Mouse (Mus musculus) CH12.LX (cell line): ENCODE measurements around the gene Prmt2. TPM values are rescaled to one million over a fixed set of nuclear protein-coding genes. Genes with fewer than 3 reads are reported as not detected.

ENCODE experiments used
- DNase-seq: peaks from one replicate; pipeline ENCODE4 v3.0.0-alpha.2; 2013; ENCODE audit errors: extremely low read depth
- H3K27ac ChIP-seq: 2 replicates; pipeline ENCODE4 v1.5.1; 2012; ENCODE audit warnings: low read depth, mild to moderate bottlenecking, control low read depth, moderate library complexity; ENCODE audit not compliant: insufficient read depth
- H3K27me3 ChIP-seq: replicated peaks from 2 replicates; pipeline ENCODE3; 2012; ENCODE audit warnings: inconsistent platforms
- H3K36me3 ChIP-seq, 2 experiments: replicated peaks in 1 of 2; 2 replicates each; pipeline versions ENCODE3 to v1.6.1; 2012; ENCODE audit warnings: inconsistent platforms in 1 of 2, low read length in 1 of 2, mild to moderate bottlenecking in 1 of 2, mixed read lengths in 1 of 2, moderate library complexity in 1 of 2; ENCODE audit not compliant: control insufficient read depth in 1 of 2, insufficient read depth in 1 of 2
- H3K4me1 ChIP-seq, 2 experiments: 2 replicates each; pipeline ENCODE4 v1.6.1; 2012; ENCODE audit warnings: inconsistent platforms in 1 of 2, moderate library complexity in 1 of 2; ENCODE audit not compliant: insufficient read depth in 2 of 2, control insufficient read depth in 1 of 2
- H3K4me2 ChIP-seq: 2 replicates; pipeline ENCODE4 v1.6.1; 2012; ENCODE audit warnings: low read depth, mild to moderate bottlenecking, control low read depth; ENCODE audit not compliant: poor library complexity, insufficient read depth, severe bottlenecking
- H3K4me3 ChIP-seq, 3 experiments: fragments of 150-350 bp in 1 of 3; sonication (generic) in 1 of 3; replicated peaks in 1 of 3; 2 replicates each; pipeline versions ENCODE3 to v1.5.1; 2011 to 2012; ENCODE audit warnings: low read depth in 2 of 3, low read length in 2 of 3, mild to moderate bottlenecking in 2 of 3, moderate library complexity in 2 of 3, control low read depth in 1 of 3, improper control_type of control experiment in 1 of 3, inconsistent platforms in 1 of 3, mixed read lengths in 1 of 3; ENCODE audit not compliant: poor library complexity in 1 of 3
- H3K79me2 ChIP-seq: replicated peaks from 2 replicates; pipeline ENCODE4 v1.6.1; 2012; ENCODE audit warnings: mild to moderate bottlenecking, moderate library complexity; ENCODE audit not compliant: control insufficient read depth, poor library complexity, insufficient read depth, severe bottlenecking; ENCODE audit errors: extremely low read depth
- H3K9ac ChIP-seq: 2 replicates; pipeline ENCODE4 v1.6.1; 2012; ENCODE audit warnings: low read depth, mild to moderate bottlenecking, control low read depth, moderate library complexity; ENCODE audit not compliant: insufficient read depth
- H3K9me3 ChIP-seq: replicated peaks from 2 replicates; pipeline ENCODE3; 2012; ENCODE audit warnings: low read length, inconsistent platforms, mixed read lengths
- BHLHE40 ChIP-seq: IDR thresholded peaks from 2 replicates; pipeline ENCODE4 v1.6.1; 2011; ENCODE audit warnings: mild to moderate bottlenecking, low read depth, low read length, improper control_type of control experiment
- CHD1 ChIP-seq: IDR thresholded peaks from 2 replicates; pipeline ENCODE4 v1.6.1; 2012; ENCODE audit warnings: low read depth, low read length, improper control_type of control experiment, inconsistent platforms
- ETS1 ChIP-seq: conservative IDR thresholded peaks from 2 replicates; pipeline ENCODE4 v1.6.1; 2012; ENCODE audit warnings: low read depth, mild to moderate bottlenecking, inconsistent platforms, low read length, improper control_type of control experiment, moderate library complexity
- GABPA ChIP-seq: IDR thresholded peaks from 2 replicates; pipeline ENCODE4 v1.6.1; 2012; ENCODE audit warnings: low read depth, low read length, improper control_type of control experiment, inconsistent platforms; ENCODE audit not compliant: insufficient replicate concordance
- JUND ChIP-seq: conservative IDR thresholded peaks from 2 replicates; pipeline ENCODE4 v1.6.1; 2011; ENCODE audit warnings: low read depth, low read length, improper control_type of control experiment
- KAT2A ChIP-seq: IDR thresholded peaks from 2 replicates; pipeline ENCODE4 v1.6.1; 2012; ENCODE audit warnings: low read length, improper control_type of control experiment, inconsistent platforms; ENCODE audit not compliant: insufficient replicate concordance
- MAFK ChIP-seq: IDR thresholded peaks from 2 replicates; pipeline ENCODE4 v1.6.1; 2011; ENCODE audit warnings: low read length, improper control_type of control experiment; ENCODE audit not compliant: insufficient replicate concordance
- MAX ChIP-seq: IDR thresholded peaks from 2 replicates; pipeline ENCODE4 v1.6.1; 2011; ENCODE audit warnings: low read length, improper control_type of control experiment
- MAZ ChIP-seq: IDR thresholded peaks from 2 replicates; pipeline ENCODE4 v1.6.1; 2012; ENCODE audit warnings: low read depth, mild to moderate bottlenecking, inconsistent platforms, low read length, improper control_type of control experiment, moderate library complexity
- MEF2A ChIP-seq: IDR thresholded peaks from 2 replicates; pipeline ENCODE4 v1.6.1; 2014; ENCODE audit warnings: low read depth, mild to moderate bottlenecking, inconsistent platforms, low read length, improper control_type of control experiment, borderline replicate concordance
- MYC ChIP-seq: IDR thresholded peaks from 2 replicates; pipeline ENCODE4 v1.6.1; 2011; ENCODE audit warnings: low read depth, mild to moderate bottlenecking, improper control_type of control experiment, low read length
- NELFE ChIP-seq: IDR thresholded peaks from 2 replicates; pipeline ENCODE4 v1.6.1; 2011; ENCODE audit warnings: low read depth, low read length, improper control_type of control experiment
- PAX5 ChIP-seq: IDR thresholded peaks from 2 replicates; pipeline ENCODE4 v1.6.1; 2012; ENCODE audit warnings: low read length, inconsistent platforms, mixed read lengths
- POLR2AphosphoS2 ChIP-seq: IDR thresholded peaks from 2 replicates; pipeline ENCODE4 v1.6.1; 2011; ENCODE audit warnings: low read depth, low read length, improper control_type of control experiment
- RCOR1 ChIP-seq: conservative IDR thresholded peaks from 2 replicates; pipeline ENCODE4 v1.6.1; 2012; ENCODE audit warnings: low read depth, mild to moderate bottlenecking, inconsistent platforms, low read length, improper control_type of control experiment
- SMC3 ChIP-seq: IDR thresholded peaks from 2 replicates; pipeline ENCODE4 v1.6.1; 2011; ENCODE audit warnings: low read depth, low read length, improper control_type of control experiment
- TBP ChIP-seq: conservative IDR thresholded peaks from 2 replicates; pipeline ENCODE4 v1.6.1; 2011; ENCODE audit warnings: low read depth, low read length, improper control_type of control experiment
- ZNF384 ChIP-seq: IDR thresholded peaks from 2 replicates; pipeline ENCODE4 v1.6.1; 2012; ENCODE audit warnings: low read depth, low read length, improper control_type of control experiment, inconsistent platforms
- dilution Hi-C: fragments of 300-500 bp; cut with MboI; formaldehyde crosslinking; loops from 2 replicates; pipeline ENCODE4 v1.14.3; 2020; ENCODE audit warnings: low sequenced_read_pairs; ENCODE audit not compliant: extremely low pct_unique_long_range_greater_than_20kb, extremely low pct_ligation_motif_present
- in situ Hi-C: fragments of 300-500 bp; cut with MboI; formaldehyde crosslinking; loops from 3 replicates; pipeline ENCODE4 v1.14.3; 2019; ENCODE audit warnings: low sequenced_read_pairs, low pct_ligation_motif_present, low pct_unique_long_range_greater_than_20kb, mixed read lengths
- polyA plus RNA-seq: library from polyadenylated mRNA; unstranded; fragments of >175 nt; gene quantifications from 2 replicates; pipeline ENCODE4 v1.2.1, GENCODE M21; 2012; ENCODE audit warnings: low read depth; ENCODE audit not compliant: insufficient read length
- total RNA-seq, 2 experiments: library from RNA; depleted of rRNA; stranded (reverse); fragments of 300-350 nt in 1 of 2; fragments of >200 nt in 1 of 2; gene quantifications; 2 replicates each; pipeline ENCODE4 v1.2.3; 2012 to 2014

Gene Prmt2
- total and polyA plus RNA-seq, 3 experiments, result 6.1 to 14.9 (median 14.4) TPM

DNA sequence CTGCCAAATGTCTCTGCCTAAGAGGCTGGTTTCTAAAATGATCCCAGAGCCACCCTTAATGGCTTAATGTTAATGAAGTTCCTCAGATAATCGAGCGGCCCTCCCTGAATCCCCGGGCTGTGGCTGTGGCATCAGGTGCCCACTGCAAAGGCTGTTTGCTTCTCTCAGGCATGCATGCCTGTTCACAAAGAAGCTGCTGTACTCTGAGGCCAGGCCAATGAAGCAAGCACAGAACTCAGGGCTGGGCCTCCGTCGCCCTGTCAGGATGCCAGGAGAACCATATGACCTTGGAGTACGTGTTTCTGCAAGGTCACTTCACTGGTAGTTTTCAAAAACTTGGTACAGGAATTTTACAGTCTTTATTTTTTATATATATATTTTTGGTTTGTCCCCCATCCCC, 18.0 kb upstream of the Prmt2 start:
- in situ Hi-C loops, result no loop called here

DNA sequence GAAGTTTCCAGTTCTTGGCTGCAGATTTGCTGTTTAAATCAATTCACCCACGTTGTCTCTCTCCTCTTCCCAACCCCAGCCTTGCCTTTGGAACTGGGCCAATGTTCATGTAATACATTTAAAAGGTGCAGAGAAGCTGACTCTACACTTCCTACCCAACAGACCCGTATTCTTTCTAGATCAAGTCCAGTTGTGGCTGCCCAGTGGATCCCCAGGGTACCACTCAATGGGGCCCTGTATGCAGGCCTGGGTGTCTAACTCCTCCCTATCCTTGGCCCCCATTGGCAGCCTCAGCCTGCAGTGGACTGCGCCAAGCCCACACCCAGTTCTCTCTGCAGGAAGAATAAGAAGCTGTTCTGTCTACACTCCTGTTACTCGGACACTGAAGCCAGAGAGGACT, 15.9 kb upstream of the Prmt2 start, which contains the start of gene S100b:
TSS of gene S100b (plus strand) at position 318 of the 400 bp plus-strand sequence.
- dilution Hi-C loops (no loop called here), in situ Hi-C loops (no loop called here)
- Histone ChIP-seq H3K4me1 (peaks cover 0 to 6% of the 10 kb centered on the region in 2 experiments; a peak in 2 of 4 replicates), H3K4me3 (no peak within 1 kb of the TSS), H3K27ac (no peak within 1 kb of the TSS), H3K36me3 (no peaks in the 10 kb centered on the region), H3K79me2 (no peaks in the 10 kb centered on the region), H3K27me3 (no peaks in the 10 kb centered on the region), H3K9me3 (no peaks in the 10 kb centered on the region), H3K9ac (no peak within 1 kb of the TSS), H3K4me2 (no peak within 1 kb of the TSS)
- TF ChIP-seq PAX5, result no peak
- no peak for TF ChIP-seq MEF2A
- TF ChIP-seq POLR2AphosphoS2, result no peak
- no peak for TF ChIP-seq GABPA
- no peak for TF ChIP-seq NELFE
- no peak for TF ChIP-seq MAX
- TF ChIP-seq MAFK, result no peak
- TF ChIP-seq BHLHE40, result no peak
- no peak for TF ChIP-seq ETS1
- no peak for DNase-seq

More for the DNA sequence above, 18.0 kb upstream of the Prmt2 start:
- TF ChIP-seq KAT2A, result no peak
- no peak for TF ChIP-seq CHD1
- no peak for TF ChIP-seq BHLHE40
- TF ChIP-seq SMC3, result no peak
- no peak for TF ChIP-seq MAZ
- no peak for TF ChIP-seq TBP
- no peak for TF ChIP-seq ZNF384
- TF ChIP-seq JUND, result no peak
- no peak for TF ChIP-seq MAFK
- TF ChIP-seq RCOR1, result no peak
- TF ChIP-seq MYC, result no peak
- H3K4me3 ChIP-seq, result no peak overlapping the region
- H3K27me3 ChIP-seq, result no peaks in the 10 kb centered on the region
- dilution Hi-C loops, result no loop called here
- no peaks in the 10 kb centered on the region for H3K79me2 ChIP-seq
- peaks cover 0 to 6% of the 10 kb centered on the region in 2 experiments; a peak in 2 of 4 replicates for H3K4me1 ChIP-seq
- H3K36me3 ChIP-seq, result no peaks in the 10 kb centered on the region
- H3K27ac ChIP-seq, result no peak overlapping the region
- H3K9ac ChIP-seq, result no peak overlapping the region
- no peaks in the 10 kb centered on the region for H3K9me3 ChIP-seq
- DNase-seq, result no peak
- H3K4me2 ChIP-seq, result no peak overlapping the region
